Mouse (Mus musculus) G1E (cell line): Measurements from ENCODE around the gene Klhl21.

ENCODE experiments used
- CTCF ChIP-seq: IDR thresholded peaks from 2 replicates; pipeline ENCODE4 v1.5.1; 2012; ENCODE audit warnings: low read depth, low read length, inconsistent platforms, mixed read lengths
- GATA1 ChIP-seq: IDR thresholded peaks from 2 replicates; pipeline ENCODE4 v1.6.1; 2012; ENCODE audit warnings: borderline replicate concordance, low read length, inconsistent platforms, mixed read lengths
- GATA2 ChIP-seq: IDR thresholded peaks from 2 replicates; pipeline ENCODE4 v1.6.1; 2012; ENCODE audit warnings: low read depth, low read length, inconsistent platforms, borderline replicate concordance
- POLR2AphosphoS5 ChIP-seq: IDR thresholded peaks from 2 replicates; pipeline ENCODE4 v1.6.1; 2012; ENCODE audit warnings: low read depth, low read length, inconsistent platforms; ENCODE audit not compliant: insufficient replicate concordance
- TAL1 ChIP-seq: conservative IDR thresholded peaks from 2 replicates; pipeline ENCODE4 v1.6.1; 2012; ENCODE audit warnings: low read depth, low read length, inconsistent platforms, mixed read lengths

GRCm38 (mm10) chr4:151983560-151983959 lies 25.0 kb upstream of the Klhl21 start:
- TF ChIP-seq CTCF (no peak), GATA1 (no peak), TAL1 (no peak), POLR2AphosphoS5 (no peak), GATA2 (no peak)
